Mouse (Mus musculus): ENCODE results near the gene Prkce. TPM values are rescaled to one million over a fixed set of nuclear protein-coding genes. Genes with fewer than 3 reads are reported as not detected.

The Prkce gene
- total RNA-seq, 2 experiments from 2014 or later: 8.7 TPM

- intact Hi-C loops (cut with DNase I; ENCODE audit: low total_unique reads): no loop called here
- DNase-seq: no peak
Measured at GRCm38 (mm10) chr17:86667836-86668600, 500.4 kb downstream of the Prkce start.

- DNase-seq: no peak
- intact Hi-C loops (cut with DNase I; ENCODE audit: low total_unique reads): no loop called here
Measured at GRCm38 (mm10) chr17:86669641-86670373, 502.2 kb downstream of the Prkce start.

GRCm38 (mm10) chr17:86670731-86671130 lies 503.1 kb downstream of the Prkce start:
- DNase-seq: no peak
- intact Hi-C loops (cut with DNase I; ENCODE audit: low total_unique reads): no loop called here

- intact Hi-C loops (cut with DNase I; ENCODE audit: low total_unique reads): no loop called here
Measured at GRCm38 (mm10) chr17:86674971-86675370, 507.4 kb downstream of the Prkce start.

GRCm38 (mm10) chr17:86676336-86676735 lies 508.8 kb downstream of the Prkce start:
- DNase-seq: no peak
- intact Hi-C loops (cut with DNase I; ENCODE audit: low total_unique reads): no loop called here

More at GRCm38 (mm10) chr17:86674971-86675370, 507.4 kb downstream of the Prkce start:
- DNase-seq: no peak

GRCm38 (mm10) chr17:86676909-86677308 lies 509.3 kb downstream of the Prkce start:
- intact Hi-C loops (cut with DNase I; ENCODE audit: low total_unique reads): no loop called here
- DNase-seq: no peak

- intact Hi-C loops (cut with DNase I; ENCODE audit: low total_unique reads): no loop called here
- DNase-seq: no peak
Measured at GRCm38 (mm10) chr17:86685263-86685662, 517.7 kb downstream of the Prkce start.

- DNase-seq: no peak
- intact Hi-C loops (cut with DNase I; ENCODE audit: low total_unique reads): no loop called here
Measured at GRCm38 (mm10) chr17:86687021-86687420, 519.4 kb downstream of the Prkce start.

GRCm38 (mm10) chr17:86690871-86691390 lies 523.3 kb downstream of the Prkce start:
- intact Hi-C loops (cut with DNase I; ENCODE audit: low total_unique reads): no loop called here
- no peak for DNase-seq

GRCm38 (mm10) chr17:86697751-86698150 lies 530.2 kb downstream of the Prkce start:
- peak; percentile 40 for DNase-seq
- intact Hi-C loops (cut with DNase I; ENCODE audit: low total_unique reads): no loop called here

- intact Hi-C loops (cut with DNase I; ENCODE audit: low total_unique reads): no loop called here
- DNase-seq: no peak
Measured at GRCm38 (mm10) chr17:86703336-86703735, 535.8 kb downstream of the Prkce start.

- intact Hi-C loops (cut with DNase I; ENCODE audit: low total_unique reads): no loop called here
- DNase-seq: no peak
Measured at GRCm38 (mm10) chr17:86705236-86705635, 537.7 kb downstream of the Prkce start.

GRCm38 (mm10) chr17:86706467-86706866 lies 538.9 kb downstream of the Prkce start:
- no peak for DNase-seq
- intact Hi-C loops (cut with DNase I; ENCODE audit: low total_unique reads): no loop called here

Other genes with a start within 250 kb of the Prkce start
- gene Srbd1, start 22.6 kb upstream of the Prkce start, total RNA-seq (2021): 1 to 10 TPM; 6.5 to 7.6 TPM